Mouse (Mus musculus): ENCODE data around the gene Zzz3.

- TF ChIP-seq CTCF (IDR thresholded peaks at IDR 0.05; ENCODE audit: control insufficient read depth, insufficient read depth, insufficient replicate concordance, low read depth, low read length) = no peak
- no peak for TF ChIP-seq POLR2A (IDR thresholded peaks at IDR 0.05; ENCODE audit: control insufficient read depth, low read depth, low read length)
Measured at GRCm38 (mm10) chr3:152460802-152461201, 65.5 kb downstream of the Zzz3 start.
